Mouse (Mus musculus): ENCODE results near the gene Bckdhb.

DNA sequence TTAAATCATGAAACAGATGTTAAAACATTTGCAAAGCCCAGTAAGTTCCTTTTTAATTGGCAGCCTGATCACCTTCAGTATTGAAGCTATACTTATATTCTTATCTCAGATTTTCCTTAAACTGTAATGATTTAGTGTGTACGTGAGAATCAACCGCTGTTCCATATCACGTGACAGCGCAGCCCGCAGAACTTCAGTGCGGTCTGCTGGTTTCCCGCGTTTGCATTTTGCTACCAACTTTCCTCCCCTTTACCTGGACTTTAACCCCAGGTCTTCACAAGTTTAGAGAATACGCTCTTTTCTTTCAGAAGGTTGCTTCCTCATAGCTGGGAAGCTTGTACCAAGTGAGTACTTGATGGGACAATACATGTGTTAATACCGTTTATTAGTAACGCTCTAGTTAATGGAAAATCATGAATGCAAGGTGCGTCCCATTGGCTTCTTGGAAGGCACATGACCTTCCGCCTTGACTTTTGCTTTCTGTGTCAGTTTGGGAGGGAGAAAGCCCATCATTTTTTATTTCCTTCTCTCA is 171.6 kb downstream of the Bckdhb start:
- TF ChIP-seq EP300 (IDR thresholded peaks at IDR 0.05; ENCODE audit: low read depth) (no peak), CTCF (IDR thresholded peaks at IDR 0.05; ENCODE audit: low read depth) (no peak)

Data from liver, embryonic 14.5 days (tissue).